7 mouse cellular contexts compared by ENCODE assay signal in the genomic region with DNA sequence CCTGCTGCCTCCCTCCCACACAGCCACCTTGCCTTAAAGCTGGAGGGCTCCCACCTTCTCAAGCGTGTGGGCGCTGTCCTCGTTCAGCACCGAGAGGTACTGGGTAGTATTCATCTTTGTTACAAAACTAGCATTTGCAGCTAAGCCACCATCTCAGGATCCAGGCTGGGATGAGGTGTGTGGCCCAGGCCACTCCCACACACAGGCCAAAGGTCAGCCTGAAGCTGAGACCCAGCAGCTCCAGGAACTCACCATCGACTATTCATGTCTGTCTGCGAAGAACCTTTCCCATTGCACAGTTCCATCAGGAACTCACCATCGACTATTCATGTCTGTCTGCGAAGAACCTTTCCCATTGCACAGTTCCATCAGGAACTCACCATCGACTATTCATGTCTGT. TPM values are rescaled to one million over a fixed set of nuclear protein-coding genes. Genes with fewer than 3 reads are reported as not detected.
DNase-seq lines count a peak whose midpoint lies in the region; ATAC-seq and TF ChIP-seq lines count a peak whose summit lies in the region.
"Not testable (repeated sequence)": the region's sequence is repeated elsewhere in the genome, so short reads cannot be mapped to it uniquely, and the experiment has no call there.
"Had no signal": no experiment of that assay in that cellular context is flagged by ENCODE, and none has a peak within 500 bp of the region (broad histone marks: within the 10 kb centered on the region; RNA-seq: fewer than 3 reads in every experiment).

No protein-coding gene starts in this region.

- H3K4me1 ChIP-seq in E14TG2a.4 (replicated peaks; ENCODE audit: low read depth, low read length); midbrain, embryonic 11.5 days (ENCODE audit: control insufficient read depth, insufficient read depth, low read length): not testable (repeated sequence)

- peak overlapping the region; percentile 62 for H3K4me3 ChIP-seq in E14TG2a.4 (replicated peaks; ENCODE audit: low read length)
- not testable (repeated sequence) for H3K4me3 ChIP-seq in midbrain, embryonic 11.5 days (ENCODE audit: low read depth, low read length)

- H3K4me2 ChIP-seq in midbrain, embryonic 11.5 days, result not testable (repeated sequence)

- DNase-seq in ES-CJ7 (ENCODE audit: low read depth, low spot score) (peak; percentile 42), R1 (ENCODE audit: low read depth, low spot score) (peak; percentile 73)
- peak; percentile 50 for DNase-seq in brain, adult 2 months (ENCODE audit: low read depth, low spot score)
- peak; percentile 19 for DNase-seq in midbrain, embryonic 11.5 days (ENCODE audit: low spot score, missing footprints)

- TF ChIP-seq CTCF in E14TG2a.4 (conservative IDR thresholded peaks at IDR 0.05; ENCODE audit: low read length), result not testable (repeated sequence)

- not testable (repeated sequence) for H3K27me3 ChIP-seq in E14TG2a.4 (ENCODE audit: insufficient read depth, low read length); midbrain, embryonic 11.5 days (ENCODE audit: control insufficient read depth, insufficient read depth, low read length)

- not testable (repeated sequence) for ATAC-seq in midbrain, embryonic 11.5 days (ENCODE audit: low FRiP score)

- H3K9ac ChIP-seq in midbrain, embryonic 11.5 days (ENCODE audit: low read length), result not testable (repeated sequence)

- 86% methylated on average over 9 of the region's 9 CpGs for WGBS in midbrain, embryonic 11.5 days

- not testable (repeated sequence) for H3K27ac ChIP-seq in midbrain, embryonic 11.5 days (ENCODE audit: low read depth, low read length)

- H3K36me3 ChIP-seq in E14TG2a.4 (ENCODE audit: insufficient read depth, low read length); midbrain, embryonic 11.5 days (ENCODE audit: control insufficient read depth, insufficient read depth, low read length): not testable (repeated sequence)

- not testable (repeated sequence) for H3K9me3 ChIP-seq in E14TG2a.4 (ENCODE audit: low read length); midbrain, embryonic 11.5 days (ENCODE audit: control insufficient read depth, low read length)

RNA-seq across cellular contexts. Expression of a gene that starts 8.6 kb away (rescaled TPM):
- polyA plus RNA-seq in midbrain, embryonic 11.5 days (2014; fragmentation: Nextera tagmentation; extraction: Ambion mirVana), result 1.6 and 1.7 TPM in 2 replicates
- polyA plus RNA-seq: erythroblast, embryonic 14.5 days; G1E had no signal

Comparison
In these comparisons a context has a peak if more than half of its experiments do, and no peak if none do; other contexts are left out.
1. DNase-seq: peak in every context shown above with its lines; median percentile 73 in R1; 50 in brain, adult 2 months; 42 in ES-CJ7; 19 in midbrain, embryonic 11.5 days.